Mouse (Mus musculus) lung, embryonic 14.5 days (tissue): ENCODE measurements around the gene Tbc1d17. TPM values are rescaled to one million over a fixed set of nuclear protein-coding genes. Genes with fewer than 3 reads are reported as not detected.

Source experiments
- ATAC-seq: fragments of 200-750 bp; cut with Nextera tagmentation; 2 replicates; pipeline ENCODE4 v1.8.0; 2017; ENCODE audit warnings: mild to moderate bottlenecking, moderate TSS enrichment, moderate library complexity; ENCODE audit not compliant: insufficient read depth
- DNase-seq: peaks from one replicate; pipeline ENCODE4 v3.0.0-alpha.2; 2015
- H3K27ac ChIP-seq: fragments of 300-500 bp; sonication (generic); 2 replicates; pipeline ENCODE4 v1.5.1; 2014; ENCODE audit warnings: low read depth, mild to moderate bottlenecking, moderate library complexity
- H3K27me3 ChIP-seq: fragments of 300-500 bp; sonication (generic); 2 replicates; pipeline ENCODE4 v1.6.1; 2014; ENCODE audit warnings: low read length, control low read depth; ENCODE audit not compliant: insufficient read depth
- H3K36me3 ChIP-seq: fragments of 300-500 bp; sonication (generic); 2 replicates; pipeline ENCODE4 v1.6.1; 2014; ENCODE audit warnings: control low read depth; ENCODE audit not compliant: insufficient read depth
- H3K4me1 ChIP-seq: fragments of 300-500 bp; sonication (generic); 2 replicates; pipeline ENCODE4 v1.6.1; 2014; ENCODE audit warnings: antibody characterized with exemption, control low read depth; ENCODE audit not compliant: insufficient read depth
- H3K4me2 ChIP-seq: fragments of 300-500 bp; sonication (generic); 2 replicates; pipeline ENCODE4 v1.6.1; 2014; ENCODE audit warnings: mild to moderate bottlenecking
- H3K4me3 ChIP-seq: fragments of 300-500 bp; sonication (generic); 2 replicates; pipeline ENCODE4 v1.5.1; 2014; ENCODE audit warnings: low read depth, low read length
- H3K9ac ChIP-seq: fragments of 300-500 bp; sonication (generic); 2 replicates; pipeline ENCODE4 v1.6.1; 2014
- H3K9me3 ChIP-seq: fragments of 300-500 bp; sonication (generic); 2 replicates; pipeline ENCODE4 v1.6.1; 2016; ENCODE audit warnings: low read depth, low read length, control low read depth
- CTCF ChIP-seq: IDR thresholded peaks from 2 replicates; pipeline ENCODE4 v1.5.1; 2016; ENCODE audit warnings: antibody characterized with exemption, low read depth
- WGBS: fragments of 180-500 bp; shearing (Covaris S2); extraction: QIAGEN DNeasy Blood & Tissue Kit; methylation state at CpG from one replicate; pipeline ENCODE4 v1.1.7; 2014; 5-methylcytosine and 5-hydroxymethylcytosine counted together
- polyA plus RNA-seq: library from polyadenylated mRNA; unstranded; fragments of >200 nt; fragmentation: Nextera tagmentation; extraction: Ambion mirVana; gene quantifications from 2 replicates; pipeline ENCODE4 v1.2.1, GENCODE M21; 2014

Tbc1d17 gene
- polyA plus RNA-seq, 1 experiment from 2014 or later, result 73.7 TPM

DNA sequence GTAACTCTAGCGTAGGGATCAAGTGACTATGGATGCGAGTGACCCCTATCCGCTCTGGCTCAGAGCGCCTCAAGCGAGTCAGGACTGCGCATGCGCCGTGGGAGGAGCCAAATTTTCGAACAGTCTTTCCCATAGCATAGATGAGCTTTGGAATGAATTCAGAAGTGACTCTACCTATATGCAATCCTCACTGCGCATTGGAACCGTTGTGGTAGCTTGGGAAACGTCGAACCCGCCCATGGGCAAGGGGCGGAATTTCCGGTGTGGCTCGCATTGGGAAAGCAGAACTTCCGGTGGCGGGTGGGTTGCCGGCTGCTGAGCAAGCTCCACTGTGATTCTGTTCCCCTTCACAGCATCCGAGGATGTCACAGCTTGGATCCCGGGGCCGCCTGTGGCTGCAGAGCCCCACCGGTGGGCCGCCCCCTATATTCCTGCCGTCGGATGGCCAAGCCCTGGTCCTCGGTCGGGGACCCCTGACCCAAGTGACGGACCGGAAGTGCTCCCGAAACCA is 8.2 kb upstream of the Tbc1d17 start, which contains the start of gene Pnkp:
TSS of gene Pnkp (plus strand) at position 98 of the 511 bp plus-strand sequence.
- H3K36me3 ChIP-seq, result peaks cover 30% of the 10 kb centered on the region
- DNase-seq (peak; percentile 94), ATAC-seq (peak; percentile 48)
- H3K9me3 ChIP-seq, result no peaks in the 10 kb centered on the region
- no peak for TF ChIP-seq CTCF
- H3K4me3 ChIP-seq, result peak within 1 kb of the TSS; percentile 70
- WGBS, result under 1% methylated on average over 32 of the region's 32 CpGs
- H3K4me2 ChIP-seq, result peak within 1 kb of the TSS; percentile 97
- peak within 1 kb of the TSS; percentile 78 for H3K9ac ChIP-seq
- H3K4me1 ChIP-seq, result peaks cover 21% of the 10 kb centered on the region
- peak within 1 kb of the TSS; percentile 86 for H3K27ac ChIP-seq
- H3K27me3 ChIP-seq, result no peaks in the 10 kb centered on the region

DNA sequence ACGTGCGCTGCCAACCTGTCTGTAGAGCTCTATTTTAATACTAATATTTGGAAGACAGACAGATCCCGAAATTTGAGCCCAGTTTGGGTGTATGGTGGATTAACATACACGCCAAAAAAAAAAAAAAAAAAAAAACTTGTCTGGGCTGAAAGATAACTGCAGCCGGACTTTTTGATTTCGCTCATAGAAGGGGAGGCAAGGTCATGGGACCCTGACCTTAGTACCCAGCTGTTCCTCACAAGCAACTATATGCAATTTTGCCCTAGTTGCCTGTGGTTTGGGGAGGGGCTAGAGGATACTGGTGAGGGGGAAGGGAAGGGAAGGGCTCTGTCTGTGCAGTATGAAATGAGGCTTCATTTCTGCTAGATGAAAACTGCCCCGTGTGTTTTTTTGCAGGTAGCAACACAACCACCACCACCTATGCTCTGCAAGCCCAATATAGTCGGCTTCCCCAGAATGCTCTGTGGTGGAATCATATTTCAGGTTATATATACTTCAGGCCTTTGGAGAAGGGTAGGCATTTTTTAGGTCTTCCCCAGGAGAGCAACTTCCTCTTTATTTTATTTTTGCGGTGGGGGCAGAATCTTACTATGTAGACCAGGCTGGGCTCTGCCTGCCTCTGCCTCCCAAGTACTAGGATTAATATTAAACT is 7.5 kb upstream of the Tbc1d17 start:
- peaks cover 21% of the 10 kb centered on the region for H3K4me1 ChIP-seq
- WGBS, result 61% methylated on average over 9 of the region's 9 CpGs
- peaks cover 28% of the 10 kb centered on the region; the same call in 1 of the 2 replicates for H3K36me3 ChIP-seq
- peak overlapping the region; percentile 97 for H3K4me2 ChIP-seq
- peak overlapping the region; percentile 78 for H3K9ac ChIP-seq
- no peak for TF ChIP-seq CTCF
- H3K9me3 ChIP-seq, result no peaks in the 10 kb centered on the region
- H3K27ac ChIP-seq, result peak overlapping the region; percentile 86; the same call in 1 of the 2 replicates
- peak overlapping the region; percentile 70 for H3K4me3 ChIP-seq
- DNase-seq (no peak), ATAC-seq (no peak)
- H3K27me3 ChIP-seq, result no peaks in the 10 kb centered on the region

DNA sequence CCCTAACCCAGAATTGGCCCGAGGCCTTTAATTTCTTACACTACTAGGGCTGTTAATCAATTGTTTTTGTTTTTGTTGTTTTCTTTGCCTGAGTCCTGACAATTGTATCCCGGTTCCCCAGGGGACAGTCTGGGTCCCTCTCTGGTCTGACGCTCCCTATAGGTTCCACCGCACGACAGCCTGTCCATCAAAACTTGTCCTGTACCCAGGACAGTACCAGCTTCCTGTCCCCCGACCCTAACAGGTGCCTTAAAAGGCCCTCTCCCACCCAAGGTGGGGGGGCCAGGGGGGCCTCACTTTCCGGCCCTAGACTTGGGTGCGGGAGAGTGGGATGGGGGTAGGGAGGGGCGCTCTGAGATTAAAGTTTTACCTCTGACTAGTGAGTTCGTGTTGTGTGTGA is 6.2 kb upstream of the Tbc1d17 start:
- Histone ChIP-seq H3K9ac (peak overlapping the region; percentile 66), H3K4me1 (peaks cover 21% of the 10 kb centered on the region), H3K9me3 (no peaks in the 10 kb centered on the region), H3K36me3 (peaks cover 27% of the 10 kb centered on the region; the same call in 1 of the 2 replicates), H3K4me3 (peak overlapping the region; percentile 50), H3K4me2 (peak overlapping the region; percentile 92), H3K27ac (peak overlapping the region; percentile 96), H3K27me3 (no peaks in the 10 kb centered on the region)
- 42% methylated on average over 10 of the region's 10 CpGs for WGBS
- no peak for ATAC-seq
- no peak for DNase-seq
- TF ChIP-seq CTCF, result no peak

DNA sequence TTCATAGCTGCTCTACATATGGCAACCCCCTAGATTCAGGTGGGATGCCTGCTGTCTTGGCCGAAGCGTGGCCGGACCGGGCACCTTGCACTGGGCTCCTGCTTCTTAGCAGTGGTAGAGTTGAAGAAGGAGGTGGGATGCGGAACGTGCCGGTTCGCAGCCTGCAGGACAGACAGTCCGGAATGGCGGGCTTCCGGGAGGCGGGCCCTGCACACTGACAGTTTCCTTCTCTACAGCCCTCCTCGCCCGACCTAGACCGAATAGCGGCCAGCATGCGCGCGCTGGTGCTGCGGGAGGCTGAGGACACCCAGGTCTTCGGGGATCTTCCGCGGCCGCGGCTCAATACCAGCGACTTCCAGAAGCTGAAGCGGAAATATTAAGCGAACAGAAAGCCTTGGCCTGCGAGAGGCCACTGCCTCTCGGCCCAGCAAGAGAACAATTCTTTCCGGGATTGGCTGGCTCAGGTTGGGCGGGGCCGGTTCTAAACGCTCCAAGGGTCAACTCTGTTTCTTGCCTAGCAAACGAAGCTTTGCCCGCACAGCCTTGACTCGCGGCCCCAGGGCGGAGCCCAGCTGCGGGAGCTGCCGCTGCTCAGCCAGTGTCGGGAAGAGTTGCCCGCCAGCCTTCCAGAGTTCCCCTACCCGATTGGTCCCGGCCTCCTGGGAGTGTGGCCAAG is 5.6 kb upstream of the Tbc1d17 start:
- Histone ChIP-seq H3K27ac (peak overlapping the region; percentile 96), H3K36me3 (peaks cover 27% of the 10 kb centered on the region; the same call in 1 of the 2 replicates), H3K4me2 (peak overlapping the region; percentile 92), H3K27me3 (no peaks in the 10 kb centered on the region), H3K4me3 (peak overlapping the region; percentile 50), H3K4me1 (peaks cover 21% of the 10 kb centered on the region), H3K9me3 (no peaks in the 10 kb centered on the region), H3K9ac (peak overlapping the region; percentile 66)
- 3% methylated on average over 45 of the region's 45 CpGs for WGBS
- peak; percentile 89 for DNase-seq
- TF ChIP-seq CTCF, result no peak
- peak; percentile 53 for ATAC-seq

DNA sequence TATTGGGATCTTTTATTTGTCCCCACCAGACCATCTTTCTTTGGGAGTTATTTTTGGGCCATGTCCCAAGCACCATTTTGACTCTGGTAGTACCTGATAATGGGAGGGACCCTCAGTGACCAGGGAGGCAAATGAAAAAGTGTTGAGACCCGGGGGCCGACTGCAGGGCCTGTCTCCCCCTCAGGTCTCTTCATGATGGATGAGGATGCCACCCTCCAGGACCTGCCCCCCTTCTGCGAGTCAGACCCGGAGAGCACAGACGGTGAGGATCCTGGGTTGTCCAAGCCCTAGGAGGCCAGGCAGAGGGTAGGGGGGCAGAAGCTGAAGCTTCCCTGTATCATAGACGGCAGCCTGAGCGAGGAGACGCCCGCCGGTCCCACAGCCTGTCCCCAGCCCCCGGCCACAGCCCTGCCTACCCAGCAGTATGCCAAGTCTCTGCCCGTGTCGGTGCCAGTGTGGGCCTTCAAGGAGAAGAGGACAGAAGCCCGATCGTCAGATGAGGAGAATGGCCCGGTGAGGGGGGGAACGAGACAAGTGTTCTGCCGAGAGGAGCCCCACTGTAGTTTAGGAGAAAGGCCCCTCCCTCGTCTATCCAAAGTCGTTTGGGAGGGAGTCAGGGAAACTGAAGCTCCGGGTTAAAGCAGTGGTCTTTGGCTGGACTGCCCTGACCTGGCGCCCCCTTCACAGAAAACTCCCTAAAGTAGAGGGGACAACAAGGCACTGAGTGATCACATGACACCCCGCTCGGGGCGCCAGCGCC is 4.9 kb upstream of the Tbc1d17 start:
- H3K27me3 ChIP-seq, result no peaks in the 10 kb centered on the region
- no peaks in the 10 kb centered on the region for H3K9me3 ChIP-seq
- TF ChIP-seq CTCF, result no peak
- peaks cover 21% of the 10 kb centered on the region for H3K4me1 ChIP-seq
- H3K27ac ChIP-seq, result peak overlapping the region; percentile 96
- H3K36me3 ChIP-seq, result peaks cover 24% of the 10 kb centered on the region; the same call in 1 of the 2 replicates
- no peak for ATAC-seq
- no peak for DNase-seq
- WGBS, result 18% methylated on average over 26 of the region's 26 CpGs
- peak overlapping the region; percentile 50 for H3K4me3 ChIP-seq
- peak overlapping the region; percentile 92 for H3K4me2 ChIP-seq
- H3K9ac ChIP-seq, result peak overlapping the region; percentile 66

DNA sequence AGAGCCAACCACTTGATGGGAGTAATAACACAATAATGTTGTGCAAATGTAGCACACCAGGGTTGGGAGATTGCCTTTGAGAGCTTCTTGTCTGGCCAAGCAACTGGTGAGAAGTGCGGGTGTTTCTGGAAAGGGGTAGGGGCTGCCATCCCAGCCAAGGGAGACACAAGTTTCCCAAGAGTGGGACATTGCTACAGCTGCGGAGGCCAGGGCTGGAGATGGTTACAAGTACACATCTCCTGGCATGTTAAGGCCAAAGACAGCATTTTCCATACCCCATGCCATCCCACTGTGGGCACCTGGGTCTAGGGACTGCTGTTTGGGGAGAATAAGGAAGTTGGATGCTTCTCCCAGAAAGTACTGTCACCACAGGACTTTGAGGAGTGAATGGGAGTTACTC is 4.2 kb upstream of the Tbc1d17 start:
- no peaks in the 10 kb centered on the region for H3K9me3 ChIP-seq
- no peaks in the 10 kb centered on the region for H3K27me3 ChIP-seq
- H3K27ac ChIP-seq, result no peak overlapping the region
- H3K4me1 ChIP-seq, result peaks cover 22% of the 10 kb centered on the region
- no peak overlapping the region for H3K4me3 ChIP-seq
- peaks cover 24% of the 10 kb centered on the region; the same call in 1 of the 2 replicates for H3K36me3 ChIP-seq
- no peak for TF ChIP-seq CTCF
- H3K9ac ChIP-seq, result no peak overlapping the region
- WGBS, result 98% methylated on average over 2 of the region's 2 CpGs
- H3K4me2 ChIP-seq, result peak overlapping the region; percentile 92
- ATAC-seq (no peak), DNase-seq (no peak)
